Mouse (Mus musculus) heart, embryonic 12.5 days (tissue): ENCODE measurements around the gene Crlf1. TPM values are rescaled to one million over a fixed set of nuclear protein-coding genes. Genes with fewer than 3 reads are reported as not detected.
A peak's percentile ranks its signal among the peaks of the same experiment; 100 is the strongest.

ENCODE experiments used
- ATAC-seq: fragments of 200-750 bp; cut with Nextera tagmentation; 2 replicates; pipeline ENCODE4 v1.8.0; 2017; ENCODE audit warnings: moderate TSS enrichment, moderate library complexity; ENCODE audit not compliant: insufficient number of reproducible peaks, low FRiP score
- H3K27ac ChIP-seq: fragments of 300-500 bp; sonication (generic); 2 replicates; pipeline ENCODE4 v1.5.1; 2016; ENCODE audit warnings: mild to moderate bottlenecking, moderate library complexity; ENCODE audit not compliant: poor library complexity, severe bottlenecking
- H3K27me3 ChIP-seq: fragments of 300-500 bp; sonication (generic); replicated peaks from 2 replicates; pipeline ENCODE4 v1.6.1; 2016; ENCODE audit warnings: mild to moderate bottlenecking, moderate library complexity
- H3K36me3 ChIP-seq: fragments of 300-500 bp; sonication (generic); 2 replicates; pipeline ENCODE4 v1.6.1; 2016; ENCODE audit warnings: mild to moderate bottlenecking, moderate library complexity
- H3K4me1 ChIP-seq: fragments of 300-500 bp; sonication (generic); replicated peaks from 2 replicates; pipeline ENCODE4 v1.6.1; 2016; ENCODE audit warnings: mild to moderate bottlenecking
- H3K4me2 ChIP-seq: fragments of 300-500 bp; sonication (generic); 2 replicates; pipeline ENCODE4 v1.6.1; 2016; ENCODE audit warnings: mild to moderate bottlenecking, moderate library complexity
- H3K4me3 ChIP-seq: fragments of 300-500 bp; sonication (generic); 2 replicates; pipeline ENCODE4 v1.5.1; 2016; ENCODE audit warnings: mild to moderate bottlenecking
- H3K9ac ChIP-seq: fragments of 300-500 bp; sonication (generic); 2 replicates; pipeline ENCODE4 v1.6.1; 2016; ENCODE audit warnings: mild to moderate bottlenecking, moderate library complexity
- H3K9me3 ChIP-seq: fragments of 300-500 bp; sonication (generic); replicated peaks from 2 replicates; pipeline ENCODE4 v1.6.1; 2016; ENCODE audit warnings: mild to moderate bottlenecking, moderate library complexity
- WGBS: fragments of 180-500 bp; shearing (Covaris S2); methylation state at CpG from one replicate; pipeline ENCODE4 v1.1.7; 2016; 5-methylcytosine and 5-hydroxymethylcytosine counted together
- polyA plus RNA-seq: library from polyadenylated mRNA; unstranded; fragments of >200 nt; fragmentation: Nextera tagmentation; extraction: Ambion mirVana; gene quantifications from 2 replicates; pipeline ENCODE4 v1.2.1, GENCODE M21; 2016

Crlf1 gene
- polyA plus RNA-seq, 1 experiment from 2014 or later: 1.00 TPM

DNA sequence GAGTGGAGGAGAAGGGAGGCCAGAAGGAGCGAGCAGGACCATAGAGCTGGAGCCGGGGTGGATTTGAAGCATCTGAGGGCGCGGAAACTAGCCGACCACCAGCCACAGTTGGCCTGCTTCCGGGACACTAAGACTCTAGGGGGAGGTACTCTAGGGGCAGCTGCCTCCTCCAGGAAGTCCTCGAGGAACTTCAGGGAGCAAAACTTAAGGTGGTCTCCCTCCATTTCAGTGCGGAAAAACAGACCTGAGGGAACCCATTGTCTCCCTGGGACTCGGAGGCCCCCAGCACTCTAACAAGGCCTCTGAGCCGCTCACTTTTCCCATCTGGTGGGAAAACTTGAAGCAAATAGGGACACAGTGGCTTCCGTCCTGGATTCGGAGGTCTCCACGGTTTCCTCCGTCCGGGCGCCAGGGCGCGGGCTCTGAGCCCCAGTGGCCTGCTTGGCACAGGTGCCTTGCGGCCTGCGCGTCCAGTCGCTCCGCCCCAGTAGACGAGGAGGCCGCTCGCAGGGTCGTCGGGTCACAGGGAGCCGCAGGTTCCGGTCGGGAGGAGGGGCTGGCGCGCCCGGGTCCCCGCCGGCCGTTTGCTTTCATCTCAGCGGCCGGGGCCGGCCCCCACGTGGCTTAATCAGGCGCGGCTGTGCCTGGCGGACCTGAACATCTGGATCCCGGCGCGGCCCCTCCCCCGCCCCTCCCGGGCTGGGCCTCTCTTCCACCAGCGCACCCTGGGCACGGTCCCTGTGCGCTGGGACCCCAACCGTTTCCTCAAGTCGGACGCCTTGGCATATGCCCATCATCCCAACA is 4.8 kb upstream of the Crlf1 start:
- Histone ChIP-seq H3K4me3 (peak overlapping the region; percentile 35), H3K4me2 (peak overlapping the region; percentile 63), H3K27ac (no peak overlapping the region), H3K9ac (peak overlapping the region; percentile 47), H3K36me3 (no peaks in the 10 kb centered on the region), H3K9me3 (no peaks in the 10 kb centered on the region), H3K27me3 (peaks cover 100% of the 10 kb centered on the region), H3K4me1 (peaks cover 49% of the 10 kb centered on the region)
- peak; percentile 31; the same call in 1 of the 2 replicates for ATAC-seq
- 3% methylated on average over 55 of the region's 55 CpGs for WGBS

DNA sequence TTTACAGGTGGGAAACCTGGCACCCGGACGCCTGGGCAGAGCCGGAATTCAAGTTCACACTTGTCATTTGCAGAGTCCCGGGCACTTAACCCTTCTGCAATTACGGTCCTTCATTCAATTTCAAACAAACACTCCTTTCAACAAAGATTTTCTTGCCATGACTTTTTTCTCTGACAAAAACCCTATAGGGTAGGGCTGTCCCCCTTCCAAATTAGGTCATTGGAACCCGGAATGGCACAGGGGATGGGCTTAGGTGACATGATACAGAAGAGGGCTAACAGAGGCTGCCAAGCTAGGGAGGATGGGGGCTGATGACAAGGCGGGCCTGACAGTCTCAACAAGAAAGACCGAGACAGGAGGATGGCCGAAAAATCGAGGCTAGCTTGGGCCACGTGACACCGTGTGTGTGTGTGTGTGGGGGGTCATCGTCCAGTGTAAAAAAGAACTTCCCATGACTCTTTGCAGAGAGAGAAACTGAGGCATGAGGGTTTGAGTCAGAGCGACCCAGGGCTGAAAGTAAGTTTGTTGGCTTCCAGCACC is 4.0 kb upstream of the Crlf1 start:
- WGBS: 1% methylated on average over 14 of the region's 14 CpGs
- ATAC-seq: no peak
- Histone ChIP-seq H3K4me1 (peaks cover 57% of the 10 kb centered on the region), H3K27me3 (peaks cover 100% of the 10 kb centered on the region), H3K27ac (no peak overlapping the region), H3K36me3 (no peaks in the 10 kb centered on the region), H3K9ac (0 out of 2 replicates have a peak overlapping the region, but pooled peaks have one; percentile 55), H3K9me3 (no peaks in the 10 kb centered on the region), H3K4me2 (peak overlapping the region; percentile 63), H3K4me3 (peak overlapping the region; percentile 44)

GRCm38 (mm10) chr8:70489576-70489975 is 3.4 kb upstream of the Crlf1 start:
- no peaks in the 10 kb centered on the region for H3K36me3 ChIP-seq
- under 1% methylated on average over 22 of the region's 41 CpGs for WGBS
- no peak for ATAC-seq
- peak overlapping the region; percentile 44 for H3K4me3 ChIP-seq
- H3K4me2 ChIP-seq: peak overlapping the region; percentile 63
- H3K9ac ChIP-seq: peak overlapping the region; percentile 55
- peaks cover 100% of the 10 kb centered on the region for H3K27me3 ChIP-seq
- no peaks in the 10 kb centered on the region for H3K9me3 ChIP-seq
- peaks cover 62% of the 10 kb centered on the region for H3K4me1 ChIP-seq
- H3K27ac ChIP-seq: no peak overlapping the region

- H3K4me3 ChIP-seq: peak overlapping the region; percentile 44; the same call in 1 of the 2 replicates
- 13% methylated on average over 10 of the region's 10 CpGs for WGBS
- no peak overlapping the region for H3K9ac ChIP-seq
- peaks cover 63% of the 10 kb centered on the region for H3K4me1 ChIP-seq
- no peak overlapping the region for H3K4me2 ChIP-seq
- peaks cover 100% of the 10 kb centered on the region for H3K27me3 ChIP-seq
- H3K27ac ChIP-seq: no peak overlapping the region
- H3K9me3 ChIP-seq: no peaks in the 10 kb centered on the region
- no peak for ATAC-seq
- H3K36me3 ChIP-seq: no peaks in the 10 kb centered on the region
These were observed 2.7 kb upstream of the Crlf1 start for GRCm38 (mm10) chr8:70490061-70490879.

DNA sequence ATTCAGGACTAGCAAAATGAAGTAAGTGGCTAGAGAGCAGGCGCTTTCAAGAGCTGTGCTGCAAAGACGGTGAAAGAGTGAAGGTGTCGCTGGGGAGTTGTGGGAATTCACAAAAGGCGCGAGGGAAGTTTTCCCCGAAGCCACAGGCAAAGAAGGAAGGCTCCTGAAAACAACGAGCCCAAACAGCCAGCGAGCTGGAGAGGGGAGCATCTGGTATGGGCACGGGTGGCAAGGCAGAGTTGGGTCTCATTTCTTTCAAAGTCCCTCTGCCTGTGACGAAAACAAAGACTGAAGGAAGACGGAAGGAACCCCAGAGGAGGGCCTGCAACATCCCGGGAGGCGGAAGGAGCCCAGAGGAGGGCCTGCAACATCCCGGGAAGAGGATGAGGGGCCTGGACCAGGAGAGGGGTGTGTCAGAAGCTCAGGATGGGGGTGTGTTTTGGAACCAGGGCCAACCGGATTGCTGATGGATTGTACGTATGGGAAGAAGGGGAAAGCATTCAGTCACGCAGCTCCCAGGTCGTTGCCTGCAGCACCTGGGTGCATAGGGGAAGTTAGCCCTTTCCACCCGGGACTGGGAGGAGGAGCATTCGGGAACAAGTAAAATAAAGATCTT is 2.0 kb upstream of the Crlf1 start:
- H3K27ac ChIP-seq: no peak overlapping the region
- H3K4me3 ChIP-seq: no peak overlapping the region
- WGBS: 3% methylated on average over 20 of the region's 20 CpGs
- peaks cover 100% of the 10 kb centered on the region for H3K27me3 ChIP-seq
- no peak overlapping the region for H3K9ac ChIP-seq
- peaks cover 68% of the 10 kb centered on the region for H3K4me1 ChIP-seq
- H3K4me2 ChIP-seq: no peak overlapping the region
- no peaks in the 10 kb centered on the region for H3K9me3 ChIP-seq
- no peak for ATAC-seq
- no peaks in the 10 kb centered on the region for H3K36me3 ChIP-seq

- Histone ChIP-seq H3K4me1 (peaks cover 51% of the 10 kb centered on the region), H3K9me3 (no peaks in the 10 kb centered on the region), H3K4me3 (peak overlapping the region; percentile 49), H3K27me3 (peaks cover 100% of the 10 kb centered on the region), H3K4me2 (peak overlapping the region; percentile 82), H3K9ac (no peak overlapping the region), H3K36me3 (no peaks in the 10 kb centered on the region), H3K27ac (no peak overlapping the region)
- WGBS: 1% methylated on average over 47 of the region's 47 CpGs
- no peak for ATAC-seq
These were observed 896 bp downstream of the Crlf1 start for GRCm38 (mm10) chr8:70493692-70494415.

DNA sequence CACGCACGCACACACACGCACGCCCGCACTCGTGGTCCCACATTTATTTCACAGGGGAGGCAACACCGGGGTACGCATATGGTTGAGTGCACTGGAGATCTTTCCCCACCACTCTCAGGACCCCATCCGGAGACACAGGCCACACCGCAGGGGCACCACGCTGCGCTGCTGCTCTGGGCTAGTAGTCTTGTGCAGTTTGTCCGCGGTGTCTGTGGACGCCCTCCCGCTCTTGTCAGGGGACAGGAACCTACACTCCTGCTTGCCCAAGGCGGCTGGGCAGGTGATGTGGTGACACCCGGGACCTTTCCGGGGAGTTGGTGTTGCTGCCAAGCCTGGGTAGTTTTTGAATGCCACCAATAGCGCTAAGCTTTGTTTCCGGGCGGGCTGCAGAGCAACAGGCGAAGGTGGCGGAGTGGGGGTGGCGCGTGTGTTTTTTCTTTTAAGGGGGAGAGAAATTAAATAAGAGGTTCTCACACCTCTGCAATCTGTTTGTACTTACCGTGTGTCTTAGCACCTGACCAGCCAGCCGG is 1.5 kb downstream of the Crlf1 start:
- no peak for ATAC-seq
- Histone ChIP-seq H3K4me3 (peak overlapping the region; percentile 49), H3K9me3 (no peaks in the 10 kb centered on the region), H3K27me3 (peaks cover 100% of the 10 kb centered on the region), H3K9ac (no peak overlapping the region), H3K27ac (no peak overlapping the region), H3K4me1 (peaks cover 45% of the 10 kb centered on the region), H3K36me3 (no peaks in the 10 kb centered on the region), H3K4me2 (peak overlapping the region; percentile 82; the same call in 1 of the 2 replicates)
- 2% methylated on average over 28 of the region's 28 CpGs for WGBS

DNA sequence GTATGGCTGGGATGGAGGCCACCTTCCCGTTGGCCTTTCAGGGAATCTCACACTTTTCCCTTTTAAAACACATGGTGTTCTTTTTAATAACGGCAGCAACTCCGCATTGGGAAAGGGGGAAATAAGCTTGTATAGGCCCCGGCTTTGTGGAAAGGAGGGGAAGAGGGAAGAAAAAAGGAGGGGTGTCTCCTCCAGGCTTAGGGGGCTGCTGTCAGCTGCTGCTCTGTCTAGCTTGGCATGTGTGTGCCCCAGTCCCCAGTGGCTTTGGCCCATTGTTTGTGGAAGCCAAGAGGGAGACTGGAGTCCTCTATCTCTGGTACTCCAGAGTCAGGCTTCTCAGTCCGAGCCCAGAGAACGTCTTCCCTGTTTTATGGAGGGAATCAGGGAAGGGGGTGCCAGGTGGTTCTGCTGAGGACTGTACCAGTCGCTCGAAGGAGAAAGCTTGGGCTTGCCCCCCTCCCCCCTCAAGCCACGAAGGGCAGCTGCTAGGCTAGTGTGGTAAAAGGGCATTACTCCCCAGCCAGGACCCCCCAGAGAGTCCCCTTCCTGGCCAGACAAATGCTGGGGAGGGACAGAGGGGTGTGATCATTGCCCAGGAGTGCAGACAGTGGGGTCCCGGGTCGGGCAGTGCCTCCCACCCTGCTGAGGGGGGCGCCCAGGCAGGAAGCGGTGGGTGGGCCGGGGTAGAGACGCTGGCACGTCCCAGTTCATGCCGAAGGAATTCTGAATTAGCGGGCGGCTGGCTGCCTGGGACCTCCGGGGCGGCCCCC is 2.2 kb downstream of the Crlf1 start:
- whole genome bisulfite sequencing: 2% methylated on average over 14 of the region's 21 CpGs
- Histone ChIP-seq H3K36me3 (no peaks in the 10 kb centered on the region), H3K4me2 (no peak overlapping the region), H3K4me1 (peaks cover 39% of the 10 kb centered on the region), H3K9me3 (no peaks in the 10 kb centered on the region), H3K27me3 (peaks cover 100% of the 10 kb centered on the region), H3K4me3 (peak overlapping the region; percentile 1; the same call in 1 of the 2 replicates), H3K9ac (no peak overlapping the region), H3K27ac (no peak overlapping the region)
- no peak for ATAC-seq

DNA sequence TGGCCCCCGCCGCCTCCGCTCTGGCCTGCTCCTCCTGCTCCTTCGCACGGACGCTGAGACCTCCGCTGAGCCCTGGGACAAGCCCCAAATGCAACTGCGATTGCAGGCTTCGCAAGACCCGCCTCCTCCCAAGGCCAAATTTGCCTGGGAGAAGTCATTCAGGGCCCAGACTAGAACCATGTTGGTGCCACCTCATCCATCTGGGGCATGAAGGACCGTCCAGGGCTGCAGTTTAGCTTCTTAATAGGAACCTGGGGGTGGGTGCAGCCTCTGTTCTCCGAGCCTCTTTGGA is 2.8 kb downstream of the Crlf1 start:
- no peak overlapping the region for H3K4me2 ChIP-seq
- H3K4me3 ChIP-seq: peak overlapping the region; percentile 1; the same call in 1 of the 2 replicates
- no peak overlapping the region for H3K27ac ChIP-seq
- peaks cover 40% of the 10 kb centered on the region for H3K4me1 ChIP-seq
- no peak overlapping the region for H3K9ac ChIP-seq
- ATAC-seq: no peak
- 6% methylated on average over 11 of the region's 12 CpGs for WGBS
- no peaks in the 10 kb centered on the region for H3K36me3 ChIP-seq
- no peaks in the 10 kb centered on the region for H3K9me3 ChIP-seq
- H3K27me3 ChIP-seq: peaks cover 100% of the 10 kb centered on the region
